Mouse (Mus musculus): ENCODE measurements around the gene Fam171a2.
A peak's percentile ranks its signal among the peaks of the same experiment; 100 is the strongest.

The Fam171a2 gene

GRCm38 (mm10) chr11:102447497-102447896 is at the start of gene Fam171a2:
Fam171a2 (minus strand) TSS chr11:102447682.
- DNase-seq (ENCODE audit: low spot score) = peak; percentile 85

- no peak for DNase-seq (ENCODE audit: low spot score)
These were observed 49.2 kb upstream of the Fam171a2 start for GRCm38 (mm10) chr11:102496732-102497131.

- no peak for DNase-seq (ENCODE audit: low spot score)
These were observed 48.7 kb upstream of the Fam171a2 start for GRCm38 (mm10) chr11:102496206-102496605.

GRCm38 (mm10) chr11:102495742-102496141 is 48.3 kb upstream of the Fam171a2 start:
- DNase-seq (ENCODE audit: low spot score) = no peak

GRCm38 (mm10) chr11:102495114-102495513 is 47.6 kb upstream of the Fam171a2 start:
- DNase-seq (ENCODE audit: low spot score) = no peak

GRCm38 (mm10) chr11:102494063-102494650 is 46.7 kb upstream of the Fam171a2 start:
- no peak for DNase-seq (ENCODE audit: low spot score)

GRCm38 (mm10) chr11:102493241-102493640 is 45.8 kb upstream of the Fam171a2 start:
- DNase-seq (ENCODE audit: low spot score) = no peak

- no peak for DNase-seq (ENCODE audit: low spot score)
These were observed 40.4 kb upstream of the Fam171a2 start for GRCm38 (mm10) chr11:102487901-102488300.

- peak; percentile 87 for DNase-seq (ENCODE audit: low spot score)
These were observed 39.4 kb upstream of the Fam171a2 start for GRCm38 (mm10) chr11:102486733-102487386.

GRCm38 (mm10) chr11:102481779-102482178 is 34.3 kb upstream of the Fam171a2 start:
- DNase-seq (ENCODE audit: low spot score) = no peak

- no peak for DNase-seq (ENCODE audit: low spot score)
These were observed 33.4 kb upstream of the Fam171a2 start for GRCm38 (mm10) chr11:102480897-102481296.

GRCm38 (mm10) chr11:102480111-102480510 is 32.6 kb upstream of the Fam171a2 start:
- DNase-seq (ENCODE audit: low spot score) = no peak

GRCm38 (mm10) chr11:102479581-102479980 is 32.1 kb upstream of the Fam171a2 start:
- no peak for DNase-seq (ENCODE audit: low spot score)

- no peak for DNase-seq (ENCODE audit: low spot score)
These were observed 31.2 kb upstream of the Fam171a2 start for GRCm38 (mm10) chr11:102478671-102479070.

GRCm38 (mm10) chr11:102475027-102475426 is 27.5 kb upstream of the Fam171a2 start:
- DNase-seq (ENCODE audit: low spot score) = no peak

GRCm38 (mm10) chr11:102469648-102470357 is 22.3 kb upstream of the Fam171a2 start, which contains the start of gene Itga2b:
Itga2b (minus strand) TSS chr11:102470122.
- no peak for DNase-seq (ENCODE audit: low spot score)

GRCm38 (mm10) chr11:102467041-102467631 is 19.7 kb upstream of the Fam171a2 start:
- peak; percentile 93 for DNase-seq (ENCODE audit: low spot score)

GRCm38 (mm10) chr11:102465713-102466436 is 18.4 kb upstream of the Fam171a2 start:
- peak; percentile 62 for DNase-seq (ENCODE audit: low spot score)

GRCm38 (mm10) chr11:102464901-102465300 is 17.4 kb upstream of the Fam171a2 start:
- no peak for DNase-seq (ENCODE audit: low spot score)

- DNase-seq (ENCODE audit: low spot score) = no peak
These were observed 14.3 kb upstream of the Fam171a2 start for GRCm38 (mm10) chr11:102461764-102462163.

GRCm38 (mm10) chr11:102460541-102460940 is 13.1 kb upstream of the Fam171a2 start:
- no peak for DNase-seq (ENCODE audit: low spot score)

Data from embryo, embryonic 10.5 days (tissue).